Mouse (Mus musculus) heart, postnatal 0 days (tissue): ENCODE data around the gene Sgk1. TPM values are rescaled to one million over a fixed set of nuclear protein-coding genes. Genes with fewer than 3 reads are reported as not detected.

Source experiments
- ATAC-seq: fragments of 200-750 bp; cut with Nextera tagmentation; 2 replicates; pipeline ENCODE4 v1.8.0; 2017; ENCODE audit warnings: low read depth, moderate number of reproducible peaks, moderate library complexity; ENCODE audit not compliant: insufficient read depth
- DNase-seq: peaks from one replicate; pipeline ENCODE4 v3.0.0-alpha.2; 2016; ENCODE audit warnings: low spot score
- H3K27ac ChIP-seq: fragments of 300-500 bp; sonication (generic); 2 replicates; pipeline ENCODE4 v1.5.1; 2014; ENCODE audit warnings: low read depth, mild to moderate bottlenecking
- H3K27me3 ChIP-seq: fragments of 300-500 bp; sonication (generic); 2 replicates; pipeline ENCODE4 v1.6.1; 2014; ENCODE audit warnings: low read length, mixed read lengths; ENCODE audit not compliant: control insufficient read depth, insufficient read depth
- H3K36me3 ChIP-seq: fragments of 300-500 bp; sonication (generic); replicated peaks from 2 replicates; pipeline ENCODE4 v1.6.1; 2014; ENCODE audit warnings: low read length, mixed read lengths; ENCODE audit not compliant: control insufficient read depth, insufficient read depth
- H3K4me1 ChIP-seq: fragments of 300-500 bp; sonication (generic); 2 replicates; pipeline ENCODE4 v1.6.1; 2014; ENCODE audit warnings: antibody characterized with exemption; ENCODE audit not compliant: control insufficient read depth, insufficient read depth
- H3K4me2 ChIP-seq: fragments of 300-500 bp; sonication (generic); 2 replicates; pipeline ENCODE4 v1.6.1; 2014; ENCODE audit warnings: low read depth, mild to moderate bottlenecking, low read length, moderate library complexity
- H3K4me3 ChIP-seq: fragments of 300-500 bp; sonication (generic); 2 replicates; pipeline ENCODE4 v1.5.1; 2014; ENCODE audit warnings: low read depth, low read length
- H3K9ac ChIP-seq: fragments of 300-500 bp; sonication (generic); replicated peaks from 2 replicates; pipeline ENCODE4 v1.6.1; 2014; ENCODE audit warnings: low read depth, low read length, mixed read lengths
- H3K9me3 ChIP-seq: fragments of 300-500 bp; sonication (generic); replicated peaks from 2 replicates; pipeline ENCODE4 v1.6.1; 2016; ENCODE audit warnings: low read length; ENCODE audit not compliant: control insufficient read depth
- CTCF ChIP-seq: IDR thresholded peaks from 2 replicates; pipeline ENCODE4 v1.5.1; 2016; ENCODE audit warnings: antibody characterized with exemption, control low read depth, low read depth
- EP300 ChIP-seq: IDR thresholded peaks from 2 replicates; pipeline ENCODE4 v1.6.1; 2016; ENCODE audit warnings: antibody characterized with exemption, low read depth
- WGBS: fragments of 180-500 bp; shearing (Covaris S2); extraction: QIAGEN DNeasy Blood & Tissue Kit; methylation state at CpG from one replicate; pipeline ENCODE4 v1.1.7; 2014; 5-methylcytosine and 5-hydroxymethylcytosine counted together
- polyA plus RNA-seq: library from polyadenylated mRNA; unstranded; fragments of >200 nt; fragmentation: Nextera tagmentation; extraction: Ambion mirVana; gene quantifications from 2 replicates; pipeline ENCODE4 v1.2.1, GENCODE M21; 2015
- total RNA-seq: library from RNA; depleted of rRNA; stranded (reverse); fragments of >200 nt; gene quantifications from 2 replicates; pipeline ENCODE4 v1.2.3, GENCODE M21; 2014; ENCODE audit warnings: low replicate concordance

Gene Sgk1
- total and polyA plus RNA-seq, 2 experiments from 2014 or later: 35.8 to 134 TPM

DNA sequence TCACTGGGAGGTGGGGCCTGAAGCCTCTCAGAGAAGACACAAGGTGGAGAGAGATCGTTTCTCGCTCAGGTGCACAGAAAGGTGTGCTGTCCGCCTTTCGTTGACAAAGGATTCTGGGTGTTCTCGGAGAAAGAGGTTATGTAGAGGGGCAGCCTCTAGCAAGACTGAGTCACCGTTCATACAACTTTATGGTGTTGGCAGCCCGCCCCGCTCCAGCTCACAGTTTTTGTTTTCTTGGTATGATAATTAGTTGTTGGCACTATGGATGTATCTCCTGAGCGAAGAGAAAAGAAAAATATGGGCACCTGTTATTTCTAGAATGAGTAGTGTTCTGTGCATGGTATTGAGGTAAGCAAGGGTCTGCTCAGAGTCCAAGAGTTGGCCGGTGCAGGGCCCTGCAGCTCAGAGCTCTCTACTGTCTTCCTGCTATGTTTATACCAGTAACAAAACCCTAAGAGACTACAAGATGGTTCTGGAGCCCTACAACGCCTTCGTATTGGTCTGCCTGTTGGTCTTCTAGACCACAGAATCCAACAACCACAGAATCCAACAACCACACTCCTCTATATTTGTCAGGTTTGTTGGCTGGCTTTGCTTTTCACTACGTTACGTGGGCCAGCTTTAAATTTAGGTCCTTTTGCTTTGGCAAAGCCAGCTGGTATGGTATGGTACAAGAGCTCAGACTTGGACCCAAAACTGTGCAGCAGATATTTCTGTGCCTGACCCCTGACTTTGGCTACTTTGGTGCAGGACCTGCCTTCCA lies 28.2 kb upstream of the Sgk1 start:
- H3K27ac ChIP-seq: no peak overlapping the region
- ATAC-seq (no peak), DNase-seq (no peak)
- H3K4me1 ChIP-seq: no peaks in the 10 kb centered on the region
- no peaks in the 10 kb centered on the region for H3K36me3 ChIP-seq
- no peaks in the 10 kb centered on the region for H3K9me3 ChIP-seq
- 85% methylated on average over 14 of the region's 14 CpGs for WGBS
- H3K27me3 ChIP-seq: no peaks in the 10 kb centered on the region
- H3K4me3 ChIP-seq: no peak overlapping the region
- TF ChIP-seq EP300: no peak
- TF ChIP-seq CTCF: no peak
- no peak overlapping the region for H3K4me2 ChIP-seq
- H3K9ac ChIP-seq: no peak overlapping the region

DNA sequence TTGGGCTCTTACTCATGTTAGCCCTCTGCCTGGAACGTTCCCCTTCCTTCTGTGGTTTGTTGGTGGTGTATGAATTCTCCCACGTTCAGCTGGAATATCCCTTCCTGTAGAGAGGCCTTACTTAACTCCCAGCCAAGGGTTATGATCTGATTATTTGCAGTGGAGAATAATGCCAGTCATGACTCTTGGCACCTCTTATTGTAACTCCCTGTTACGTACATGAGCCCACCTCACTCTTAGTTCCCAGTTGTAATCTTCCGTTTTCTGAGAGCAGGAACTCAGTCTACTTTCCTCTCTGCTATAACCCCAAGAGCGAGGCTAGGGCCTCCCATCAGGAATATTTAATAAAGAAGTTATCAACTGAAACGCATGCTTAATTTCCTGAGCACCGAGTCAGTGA lies 26.6 kb upstream of the Sgk1 start:
- Histone ChIP-seq H3K27me3 (no peaks in the 10 kb centered on the region), H3K9ac (no peak overlapping the region), H3K4me1 (no peaks in the 10 kb centered on the region), H3K27ac (no peak overlapping the region), H3K36me3 (no peaks in the 10 kb centered on the region), H3K9me3 (no peaks in the 10 kb centered on the region), H3K4me2 (no peak overlapping the region), H3K4me3 (no peak overlapping the region)
- 79% methylated on average over 7 of the region's 7 CpGs for WGBS
- TF ChIP-seq EP300 (no peak), CTCF (no peak)
- ATAC-seq (no peak), DNase-seq (no peak)

DNA sequence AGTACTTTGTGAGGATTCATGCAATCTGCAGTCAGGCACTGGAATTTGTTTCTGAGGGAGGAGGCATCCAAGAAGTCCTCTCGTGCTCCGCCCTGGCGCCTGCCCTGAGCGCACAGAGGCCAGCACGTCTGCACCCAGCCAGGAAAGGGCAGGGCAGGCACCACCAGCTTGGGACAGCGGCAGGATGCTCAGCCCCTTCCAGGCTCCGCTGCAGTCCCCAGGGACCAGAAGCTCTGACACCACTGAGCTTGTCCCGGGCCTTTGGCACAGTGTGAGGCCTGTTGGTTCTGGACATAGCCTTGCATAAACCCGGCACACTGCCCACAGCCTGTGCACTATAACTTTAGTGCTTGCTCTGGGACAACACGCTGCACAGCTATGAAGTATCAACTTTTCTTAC lies 24.3 kb upstream of the Sgk1 start:
- DNase-seq: no peak
- Histone ChIP-seq H3K4me1 (no peaks in the 10 kb centered on the region), H3K36me3 (no peaks in the 10 kb centered on the region), H3K4me2 (no peak overlapping the region), H3K4me3 (no peak overlapping the region), H3K27me3 (no peaks in the 10 kb centered on the region), H3K27ac (no peak overlapping the region), H3K9me3 (no peaks in the 10 kb centered on the region), H3K9ac (no peak overlapping the region)
- 47% methylated on average over 10 of the region's 10 CpGs for WGBS
- TF ChIP-seq CTCF (no peak), EP300 (no peak)
- peak; percentile 80 for ATAC-seq

DNA sequence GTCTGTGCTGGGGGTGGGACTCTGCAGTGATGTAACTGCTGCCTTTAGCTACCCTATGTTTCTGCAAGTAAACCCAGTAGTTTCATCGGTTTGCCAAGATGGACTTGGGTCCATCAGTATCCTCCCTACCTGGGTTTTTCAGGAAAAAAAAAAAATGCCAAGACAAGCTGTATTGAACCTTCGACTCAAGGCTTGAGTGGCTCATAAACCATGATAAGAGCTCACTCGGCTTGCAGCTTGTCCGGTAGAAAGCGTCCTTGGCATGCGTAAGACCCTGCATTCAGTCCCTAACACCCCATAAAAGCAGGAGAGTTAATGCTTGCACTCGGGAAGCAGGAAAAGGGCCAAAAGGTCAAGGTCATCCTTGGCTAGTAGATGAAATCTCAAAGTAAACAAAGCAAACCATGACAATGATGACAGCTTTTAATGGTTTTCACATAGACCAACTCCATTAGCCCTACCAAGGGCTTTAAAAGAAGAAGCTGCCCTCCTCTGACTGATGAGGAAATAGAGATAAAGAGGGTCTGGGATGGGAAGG lies 23.5 kb upstream of the Sgk1 start:
- Histone ChIP-seq H3K27ac (no peak overlapping the region), H3K36me3 (no peaks in the 10 kb centered on the region), H3K4me2 (no peak overlapping the region), H3K27me3 (no peaks in the 10 kb centered on the region), H3K9ac (no peak overlapping the region), H3K4me1 (no peaks in the 10 kb centered on the region), H3K4me3 (no peak overlapping the region), H3K9me3 (no peaks in the 10 kb centered on the region)
- DNase-seq (no peak), ATAC-seq (no peak)
- no peak for TF ChIP-seq CTCF
- TF ChIP-seq EP300: no peak
- WGBS: 65% methylated on average over 7 of the region's 7 CpGs

GRCm38 (mm10) chr10:21866504-21866903 lies 15.5 kb upstream of the Sgk1 start:
- Histone ChIP-seq H3K4me1 (no peaks in the 10 kb centered on the region), H3K9ac (no peak overlapping the region), H3K36me3 (no peaks in the 10 kb centered on the region), H3K27me3 (no peaks in the 10 kb centered on the region), H3K27ac (no peak overlapping the region), H3K4me3 (no peak overlapping the region), H3K9me3 (no peaks in the 10 kb centered on the region), H3K4me2 (no peak overlapping the region)
- 50% methylated on average over 4 of the region's 4 CpGs for WGBS
- TF ChIP-seq CTCF (no peak), EP300 (no peak)
- DNase-seq (no peak), ATAC-seq (no peak)

- H3K27ac ChIP-seq: no peak overlapping the region
- ATAC-seq (no peak), DNase-seq (no peak)
- TF ChIP-seq CTCF (no peak), EP300 (no peak)
- no peak overlapping the region for H3K4me2 ChIP-seq
- no peaks in the 10 kb centered on the region for H3K27me3 ChIP-seq
- no peaks in the 10 kb centered on the region for H3K9me3 ChIP-seq
- H3K4me1 ChIP-seq: no peaks in the 10 kb centered on the region
- no peaks in the 10 kb centered on the region for H3K36me3 ChIP-seq
- 62% methylated on average over 2 of the region's 2 CpGs for WGBS
- H3K4me3 ChIP-seq: no peak overlapping the region
- no peak overlapping the region for H3K9ac ChIP-seq
Observed at GRCm38 (mm10) chr10:21868221-21868620, 13.8 kb upstream of the Sgk1 start.
